Mouse (Mus musculus): ENCODE results near the gene Gm9918.

DNA sequence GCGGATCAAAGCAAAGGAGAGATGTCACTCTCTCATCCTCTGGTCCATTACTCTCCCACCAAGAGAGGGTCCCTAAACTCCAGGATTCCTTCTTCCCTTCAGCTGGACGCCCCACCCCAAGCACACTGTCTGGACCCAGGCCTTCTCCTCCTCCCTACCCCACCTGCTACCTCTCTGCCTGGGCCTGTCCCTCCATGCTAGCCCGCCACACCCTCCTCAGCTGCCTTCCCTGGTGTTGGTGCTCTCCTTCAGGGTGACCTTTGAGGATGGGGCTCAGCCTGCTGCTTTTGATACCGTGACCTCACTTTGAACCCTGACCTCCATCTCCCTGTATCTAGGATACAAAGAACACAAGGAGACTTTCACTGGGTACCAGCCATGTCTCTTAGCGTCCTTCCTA, 19.8 kb upstream of the Gm9918 start:
- TF ChIP-seq POLR2A (IDR thresholded peaks at IDR 0.05; ENCODE audit: control insufficient read depth, extremely low read depth, insufficient read depth, low read length, poor library complexity) = no peak
- TF ChIP-seq CTCF (IDR thresholded peaks at IDR 0.05; ENCODE audit: borderline replicate concordance, control insufficient read depth, extremely low read depth, insufficient read depth, low read length, poor library complexity) = no peak
